Mouse (Mus musculus) bone marrow, adult 2 months (tissue): Measurements from ENCODE around the gene Ankrd28.

Experiments
- CTCF ChIP-seq: fragments of 200-500 bp; IDR thresholded peaks from 2 replicates; pipeline ENCODE4 v1.5.1; 2011; ENCODE audit warnings: low read length, control low read depth; ENCODE audit not compliant: control insufficient read depth, insufficient read depth
- POLR2A ChIP-seq: fragments of 200-500 bp; IDR thresholded peaks from 2 replicates; pipeline ENCODE4 v1.6.1; 2011; ENCODE audit warnings: low read depth, mild to moderate bottlenecking, control low read depth, low read length, borderline replicate concordance; ENCODE audit not compliant: control insufficient read depth

- TF ChIP-seq CTCF (no peak), POLR2A (no peak)
Observed at GRCm38 (mm10) chr14:31684343-31685040, 146.0 kb downstream of the Ankrd28 start.
